Mouse (Mus musculus): ENCODE data around the gene Ubox5. TPM values are rescaled to one million over a fixed set of nuclear protein-coding genes. Genes with fewer than 3 reads are reported as not detected.
"Not testable (repeated sequence)": the region's sequence is repeated elsewhere in the genome, so short reads cannot be mapped to it uniquely, and the experiment has no call there.

Ubox5 gene
- polyA plus RNA-seq, 1 experiment from 2014 or later = 10.8 TPM

DNA sequence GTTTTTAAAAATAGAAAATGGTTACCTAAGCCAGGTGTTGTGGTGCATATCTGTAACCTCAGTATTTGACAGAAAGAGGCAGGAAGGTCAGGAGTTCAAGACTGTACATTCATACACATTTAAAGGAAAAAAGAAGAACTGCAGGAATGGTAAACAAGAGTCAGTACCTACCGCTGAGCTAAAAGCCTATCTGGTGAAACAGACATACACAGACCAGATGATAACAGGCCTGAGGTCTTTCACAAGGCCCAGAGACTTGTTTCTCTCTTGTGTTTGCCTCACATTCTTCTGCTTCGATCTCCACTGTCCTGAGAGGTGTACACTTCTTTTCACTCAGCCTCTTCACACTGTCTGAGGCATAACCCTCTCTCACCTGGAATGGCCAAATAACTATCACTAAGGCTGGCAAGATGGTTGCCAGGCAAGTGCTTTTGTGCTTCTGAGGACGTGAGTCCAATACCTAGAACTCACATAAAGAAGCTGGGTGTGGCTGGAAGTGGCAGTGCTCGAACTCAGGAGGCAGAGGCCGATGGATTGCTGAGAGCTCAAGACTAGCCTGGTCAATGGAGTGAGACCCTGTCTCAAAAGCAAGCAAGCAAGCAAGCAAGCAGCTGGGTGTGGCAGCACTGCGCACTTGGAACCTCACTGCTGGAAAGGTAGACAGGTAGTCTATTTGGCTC, 26.0 kb upstream of the Ubox5 start:
- Histone ChIP-seq H3K4me2 (ENCODE audit: low read depth, low read length) (no peak overlapping the region), H3K9me3 (ENCODE audit: control insufficient read depth, low read length) (no peaks in the 10 kb centered on the region), H3K27me3 (ENCODE audit: control insufficient read depth, insufficient read depth, low read depth, low read length) (no peaks in the 10 kb centered on the region), H3K27ac (ENCODE audit: low read length) (no peak overlapping the region), H3K36me3 (ENCODE audit: control insufficient read depth, insufficient read depth, low read length) (peaks cover 32% of the 10 kb centered on the region), H3K9ac (ENCODE audit: low read length) (no peak overlapping the region), H3K4me3 (ENCODE audit: low read length) (no peak overlapping the region), H3K4me1 (replicated peaks; ENCODE audit: control insufficient read depth, insufficient read depth, low read length) (no peaks in the 10 kb centered on the region)
- no peak for ATAC-seq (ENCODE audit: low read depth)
- 85% methylated on average over 6 of the region's 6 CpGs for WGBS

DNA sequence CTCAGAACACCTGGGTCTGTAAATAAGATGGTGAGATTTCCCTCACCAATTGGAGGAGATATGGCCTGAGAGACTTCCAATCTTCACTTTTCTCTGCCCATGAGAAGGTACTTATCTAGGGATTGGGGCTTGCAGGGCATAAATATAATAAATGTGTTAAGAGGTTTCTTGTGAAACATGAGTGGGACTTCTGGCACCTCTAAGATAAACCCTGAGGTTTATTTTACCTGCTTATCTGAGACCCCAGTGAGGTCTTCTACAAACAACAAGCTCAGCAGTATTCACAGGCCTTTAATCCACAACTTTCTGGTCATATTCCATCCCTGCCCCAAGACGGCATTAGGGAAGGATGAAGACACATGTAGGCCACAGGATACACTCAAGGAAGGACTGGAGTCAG, 23.9 kb upstream of the Ubox5 start:
- Histone ChIP-seq H3K27ac (ENCODE audit: low read length) (no peak overlapping the region), H3K36me3 (ENCODE audit: control insufficient read depth, insufficient read depth, low read length) (peaks cover 25% of the 10 kb centered on the region), H3K4me1 (replicated peaks; ENCODE audit: control insufficient read depth, insufficient read depth, low read length) (no peaks in the 10 kb centered on the region), H3K4me2 (ENCODE audit: low read depth, low read length) (no peak overlapping the region), H3K9me3 (ENCODE audit: control insufficient read depth, low read length) (no peaks in the 10 kb centered on the region), H3K4me3 (ENCODE audit: low read length) (no peak overlapping the region), H3K27me3 (ENCODE audit: control insufficient read depth, insufficient read depth, low read depth, low read length) (no peaks in the 10 kb centered on the region), H3K9ac (ENCODE audit: low read length) (no peak overlapping the region)
- ATAC-seq (ENCODE audit: low read depth) = no peak
- 73% methylated on average over 1 of the region's 1 CpGs for WGBS

GRCm38 (mm10) chr2:130653303-130653702, 23.5 kb upstream of the Ubox5 start:
- Histone ChIP-seq H3K36me3 (ENCODE audit: control insufficient read depth, insufficient read depth, low read length) (peaks cover 23% of the 10 kb centered on the region), H3K9ac (ENCODE audit: low read length) (no peak overlapping the region)
- WGBS = 85% methylated on average over 2 of the region's 2 CpGs

DNA sequence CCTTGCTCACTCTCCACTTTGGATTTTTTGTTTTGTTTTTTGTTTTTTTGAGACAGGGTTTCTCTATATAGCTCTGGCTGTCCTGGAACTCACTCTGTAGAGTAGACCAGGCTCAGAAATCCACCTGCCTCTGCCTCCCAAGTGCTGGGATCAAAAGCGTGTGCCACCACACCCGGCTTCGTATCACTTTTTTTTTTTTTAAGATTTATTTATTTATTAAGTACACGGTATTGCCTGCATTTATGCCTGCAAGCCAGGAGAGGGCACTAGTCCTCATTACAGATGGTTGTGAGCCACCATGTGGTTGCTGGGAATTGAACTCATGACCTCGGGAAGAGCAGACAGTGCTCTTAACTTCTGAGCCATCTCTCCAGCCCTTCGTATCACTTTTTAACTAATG, 19.2 kb upstream of the Ubox5 start:
- WGBS = 73% methylated on average over 6 of the region's 6 CpGs
- H3K27ac ChIP-seq (ENCODE audit: low read length); H3K4me3 ChIP-seq (ENCODE audit: low read length); H3K4me1 ChIP-seq (replicated peaks; ENCODE audit: control insufficient read depth, insufficient read depth, low read length); H3K36me3 ChIP-seq (ENCODE audit: control insufficient read depth, insufficient read depth, low read length); ATAC-seq (ENCODE audit: low read depth); H3K27me3 ChIP-seq (ENCODE audit: control insufficient read depth, insufficient read depth, low read depth, low read length); H3K9ac ChIP-seq (ENCODE audit: low read length); H3K9me3 ChIP-seq (ENCODE audit: control insufficient read depth, low read length); H3K4me2 ChIP-seq (ENCODE audit: low read depth, low read length): not testable (repeated sequence)

More at GRCm38 (mm10) chr2:130653303-130653702, 23.5 kb upstream of the Ubox5 start:
- Histone ChIP-seq H3K4me3 (ENCODE audit: low read length) (no peak overlapping the region), H3K27me3 (ENCODE audit: control insufficient read depth, insufficient read depth, low read depth, low read length) (no peaks in the 10 kb centered on the region), H3K9me3 (ENCODE audit: control insufficient read depth, low read length) (no peaks in the 10 kb centered on the region), H3K27ac (ENCODE audit: low read length) (no peak overlapping the region), H3K4me1 (replicated peaks; ENCODE audit: control insufficient read depth, insufficient read depth, low read length) (no peaks in the 10 kb centered on the region), H3K4me2 (ENCODE audit: low read depth, low read length) (no peak overlapping the region)
- ATAC-seq (ENCODE audit: low read depth) = no peak

DNA sequence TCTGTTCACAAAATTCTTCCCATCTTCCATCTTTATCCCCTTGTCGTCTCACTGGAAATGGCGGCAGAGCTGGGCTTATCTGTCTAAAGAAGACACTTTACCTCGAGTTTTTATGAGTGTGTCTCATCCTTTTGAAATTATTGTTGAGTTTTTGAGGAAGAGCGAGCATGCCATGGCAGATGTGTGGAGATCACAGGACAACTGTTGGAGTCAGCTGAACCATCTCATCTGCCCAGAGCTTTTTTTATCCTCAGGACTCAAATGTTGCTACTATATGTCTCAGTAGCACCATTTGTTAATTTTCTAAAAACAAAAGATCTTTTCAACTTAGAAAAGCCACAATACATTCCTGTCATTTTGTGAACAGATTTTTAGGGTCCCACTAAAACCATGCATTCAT, 15.4 kb upstream of the Ubox5 start:
- no peaks in the 10 kb centered on the region for H3K27me3 ChIP-seq (ENCODE audit: control insufficient read depth, insufficient read depth, low read depth, low read length)
- no peaks in the 10 kb centered on the region for H3K9me3 ChIP-seq (ENCODE audit: control insufficient read depth, low read length)
- H3K4me3 ChIP-seq (ENCODE audit: low read length) = no peak overlapping the region
- peaks cover 2% of the 10 kb centered on the region; the same call in 1 of the 2 replicates for H3K4me1 ChIP-seq (replicated peaks; ENCODE audit: control insufficient read depth, insufficient read depth, low read length)
- no peaks in the 10 kb centered on the region for H3K36me3 ChIP-seq (ENCODE audit: control insufficient read depth, insufficient read depth, low read length)
- H3K4me2 ChIP-seq (ENCODE audit: low read depth, low read length) = no peak overlapping the region
- H3K27ac ChIP-seq (ENCODE audit: low read length) = no peak overlapping the region
- no peak for ATAC-seq (ENCODE audit: low read depth)
- 73% methylated on average over 4 of the region's 4 CpGs for WGBS
- H3K9ac ChIP-seq (ENCODE audit: low read length) = no peak overlapping the region

DNA sequence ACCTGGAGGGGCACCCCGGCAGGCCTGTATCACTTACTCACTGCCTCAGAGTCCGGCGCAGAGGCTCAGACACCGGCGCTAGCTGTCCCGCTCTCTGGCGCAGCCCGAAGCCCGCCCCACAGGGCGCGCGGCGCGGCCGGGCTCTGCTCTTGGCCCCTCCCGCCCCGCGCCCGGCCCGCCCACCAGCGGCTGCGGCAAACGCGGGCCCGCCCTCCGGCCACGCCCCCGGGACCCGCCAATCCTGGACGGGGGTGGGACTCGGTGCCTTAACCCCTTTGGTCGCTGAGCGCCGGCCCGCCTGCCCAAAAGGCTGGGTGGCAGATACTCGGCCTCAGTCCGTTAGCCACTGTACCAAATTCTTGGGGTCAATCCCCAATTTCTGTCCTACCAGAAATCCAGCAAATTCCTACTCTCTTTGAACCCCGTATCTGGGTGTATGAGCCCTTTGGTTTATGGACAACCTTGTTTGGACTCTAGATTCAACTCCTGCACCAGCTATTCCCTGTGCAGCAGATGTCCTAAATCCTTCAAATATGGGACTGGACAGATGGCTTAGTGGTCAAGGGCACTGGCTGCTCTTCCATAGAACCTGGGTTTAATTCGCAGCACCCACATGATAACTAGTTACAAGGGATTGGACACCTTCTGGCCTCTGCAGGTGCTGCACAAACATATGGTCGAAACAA, 13.0 kb upstream of the Ubox5 start, which contains the start of gene Lzts3:
Gene Lzts3, minus strand, starts transcription at position 120 of the 686 bp plus-strand sequence.
- peak; percentile 99 for ATAC-seq (ENCODE audit: low read depth)
- H3K9ac ChIP-seq (ENCODE audit: low read length) = peak within 1 kb of the TSS; percentile 76
- no peaks in the 10 kb centered on the region; the same call in 1 of the 2 replicates for H3K27me3 ChIP-seq (ENCODE audit: control insufficient read depth, insufficient read depth, low read depth, low read length)
- no peak within 1 kb of the TSS for H3K27ac ChIP-seq (ENCODE audit: low read length)
- H3K9me3 ChIP-seq (ENCODE audit: control insufficient read depth, low read length) = no peaks in the 10 kb centered on the region
- H3K4me2 ChIP-seq (ENCODE audit: low read depth, low read length) = peak within 1 kb of the TSS; percentile 96
- peaks cover 2% of the 10 kb centered on the region; the same call in 1 of the 2 replicates for H3K4me1 ChIP-seq (replicated peaks; ENCODE audit: control insufficient read depth, insufficient read depth, low read length)
- 4% methylated on average over 23 of the region's 40 CpGs for WGBS
- H3K4me3 ChIP-seq (ENCODE audit: low read length) = peak within 1 kb of the TSS; percentile 68
- no peaks in the 10 kb centered on the region for H3K36me3 ChIP-seq (ENCODE audit: control insufficient read depth, insufficient read depth, low read length)

- 0% methylated on average over 22 of the region's 27 CpGs for WGBS
- H3K9me3 ChIP-seq (ENCODE audit: control insufficient read depth, low read length) = no peaks in the 10 kb centered on the region
- peak; percentile 46 for ATAC-seq (ENCODE audit: low read depth)
- H3K27me3 ChIP-seq (ENCODE audit: control insufficient read depth, insufficient read depth, low read depth, low read length) = peaks cover 1% of the 10 kb centered on the region; the same call in 1 of the 2 replicates
- H3K4me1 ChIP-seq (replicated peaks; ENCODE audit: control insufficient read depth, insufficient read depth, low read length) = peaks cover 2% of the 10 kb centered on the region; the same call in 1 of the 2 replicates
- H3K9ac ChIP-seq (ENCODE audit: low read length) = peak overlapping the region; percentile 76
- peak overlapping the region; percentile 68 for H3K4me3 ChIP-seq (ENCODE audit: low read length)
- H3K27ac ChIP-seq (ENCODE audit: low read length) = no peak overlapping the region
- H3K4me2 ChIP-seq (ENCODE audit: low read depth, low read length) = peak overlapping the region; percentile 96
- H3K36me3 ChIP-seq (ENCODE audit: control insufficient read depth, insufficient read depth, low read length) = no peaks in the 10 kb centered on the region
Observed at GRCm38 (mm10) chr2:130642197-130642660, 12.4 kb upstream of the Ubox5 start.

DNA sequence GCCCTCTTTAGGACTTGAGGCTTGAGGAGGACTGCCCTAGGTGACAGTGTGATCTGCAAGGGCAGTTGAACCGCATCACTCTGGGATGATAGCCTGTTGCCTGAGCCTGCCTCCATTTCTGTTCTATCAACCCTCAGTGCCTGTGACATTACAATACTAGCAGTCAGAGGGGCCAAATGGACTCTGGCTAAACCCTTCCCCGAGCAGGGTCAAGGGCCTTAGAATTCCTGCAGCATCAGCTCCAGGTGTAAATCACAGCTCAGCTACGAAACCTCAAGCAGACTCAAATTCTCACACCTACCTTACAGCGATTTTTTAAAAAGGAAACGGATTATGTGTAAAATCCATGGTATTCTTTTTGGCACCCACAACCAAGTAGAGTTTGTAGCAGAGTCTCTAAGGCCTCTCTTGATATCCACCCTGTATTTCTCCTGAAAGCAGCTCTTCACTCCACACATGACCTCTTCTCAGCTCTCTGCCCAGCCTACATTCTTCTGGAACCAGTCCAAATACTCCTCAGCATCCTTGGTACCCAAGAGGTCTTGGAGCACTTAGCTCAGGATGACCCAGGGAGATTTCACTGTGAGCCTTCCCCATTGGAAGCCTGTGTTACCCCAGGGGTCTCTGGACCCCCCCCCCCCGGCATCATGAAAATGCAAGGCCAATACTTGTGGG, 11.7 kb upstream of the Ubox5 start:
- peaks cover 2% of the 10 kb centered on the region; the same call in 1 of the 2 replicates for H3K4me1 ChIP-seq (replicated peaks; ENCODE audit: control insufficient read depth, insufficient read depth, low read length)
- ATAC-seq (ENCODE audit: low read depth) = no peak
- H3K4me2 ChIP-seq (ENCODE audit: low read depth, low read length) = no peak overlapping the region
- H3K36me3 ChIP-seq (ENCODE audit: control insufficient read depth, insufficient read depth, low read length) = no peaks in the 10 kb centered on the region
- no peak overlapping the region for H3K9ac ChIP-seq (ENCODE audit: low read length)
- 54% methylated on average over 6 of the region's 6 CpGs for WGBS
- peaks cover 9% of the 10 kb centered on the region; the same call in 1 of the 2 replicates for H3K27me3 ChIP-seq (ENCODE audit: control insufficient read depth, insufficient read depth, low read depth, low read length)
- H3K9me3 ChIP-seq (ENCODE audit: control insufficient read depth, low read length) = no peaks in the 10 kb centered on the region
- H3K4me3 ChIP-seq (ENCODE audit: low read length) = no peak overlapping the region
- no peak overlapping the region for H3K27ac ChIP-seq (ENCODE audit: low read length)

- H3K27me3 ChIP-seq (ENCODE audit: control insufficient read depth, insufficient read depth, low read depth, low read length) = peaks cover 29% of the 10 kb centered on the region
- no peaks in the 10 kb centered on the region for H3K9me3 ChIP-seq (ENCODE audit: control insufficient read depth, low read length)
- H3K27ac ChIP-seq (ENCODE audit: low read length) = no peak overlapping the region
- H3K9ac ChIP-seq (ENCODE audit: low read length) = no peak overlapping the region
- no peak for ATAC-seq (ENCODE audit: low read depth)
- H3K4me2 ChIP-seq (ENCODE audit: low read depth, low read length) = no peak overlapping the region
- 76% methylated on average over 6 of the region's 6 CpGs for WGBS
- H3K36me3 ChIP-seq (ENCODE audit: control insufficient read depth, insufficient read depth, low read length) = no peaks in the 10 kb centered on the region
- H3K4me1 ChIP-seq (replicated peaks; ENCODE audit: control insufficient read depth, insufficient read depth, low read length) = peaks cover 15% of the 10 kb centered on the region
- no peak overlapping the region for H3K4me3 ChIP-seq (ENCODE audit: low read length)
Observed at GRCm38 (mm10) chr2:130639276-130639675, 9.4 kb upstream of the Ubox5 start.

Measured in lung, embryonic 16.5 days (tissue).